Mouse (Mus musculus): Measurements from ENCODE around the gene Pes1. TPM values are rescaled to one million over a fixed set of nuclear protein-coding genes. Genes with fewer than 3 reads are reported as not detected.

Gene Pes1
- total RNA-seq, 2 experiments from 2014 or later, result 31.8 to 34.0 TPM

GRCm38 (mm10) chr11:3961761-3962160 lies 2.0 kb upstream of the Pes1 start:
- DNase-seq, result no peak
- intact Hi-C loops (cut with DNase I), result no loop called here

GRCm38 (mm10) chr11:3963155-3963554 lies 620 bp upstream of the Pes1 start:
- intact Hi-C loops (cut with DNase I), result no loop called here
- DNase-seq, result no peak

GRCm38 (mm10) chr11:3964416-3965172 lies 819 bp downstream of the Pes1 start:
- intact Hi-C loops (cut with DNase I), result no loop called here

GRCm38 (mm10) chr11:3969837-3970236 lies 6.1 kb downstream of the Pes1 start:
- no peak for DNase-seq
- intact Hi-C loops (cut with DNase I), result no loop called here

More at GRCm38 (mm10) chr11:3964416-3965172, 819 bp downstream of the Pes1 start:
- no peak for DNase-seq

- intact Hi-C loops (cut with DNase I), result no loop called here
- no peak for DNase-seq
These were observed 6.6 kb downstream of the Pes1 start for GRCm38 (mm10) chr11:3970361-3970760.

GRCm38 (mm10) chr11:3973081-3973480 lies 9.3 kb downstream of the Pes1 start:
- intact Hi-C loops (cut with DNase I), result no loop called here
- DNase-seq, result no peak

GRCm38 (mm10) chr11:3974311-3974710 lies 10.5 kb downstream of the Pes1 start:
- DNase-seq, result no peak
- intact Hi-C loops (cut with DNase I), result no loop called here

GRCm38 (mm10) chr11:3976678-3977077 lies 12.9 kb downstream of the Pes1 start, which contains the start of gene 4930556J24Rik:
Gene 4930556J24Rik, minus strand, starts transcription at chr11:3976778.
- intact Hi-C loops (cut with DNase I), result no loop called here
- no peak for DNase-seq

GRCm38 (mm10) chr11:3978421-3978820 lies 14.6 kb downstream of the Pes1 start:
- intact Hi-C loops (cut with DNase I), result no loop called here
- no peak for DNase-seq

- DNase-seq, result no peak
- intact Hi-C loops (cut with DNase I), result no loop called here
These were observed 17.8 kb downstream of the Pes1 start for GRCm38 (mm10) chr11:3981536-3981935.

- no peak for DNase-seq
- intact Hi-C loops (cut with DNase I), result no loop called here
These were observed 18.8 kb downstream of the Pes1 start for GRCm38 (mm10) chr11:3982275-3983209.

GRCm38 (mm10) chr11:3983291-3983862 lies 19.6 kb downstream of the Pes1 start, which contains the start of gene Gal3st1:
Gene Gal3st1, plus strand, starts transcription at chr11:3983636.
- DNase-seq, result no peak
- intact Hi-C loops (cut with DNase I), result no loop called here

GRCm38 (mm10) chr11:3983863-3984745 lies 20.3 kb downstream of the Pes1 start:
- intact Hi-C loops (cut with DNase I), result no loop called here

GRCm38 (mm10) chr11:3989748-3990147 lies 26.0 kb downstream of the Pes1 start:
- intact Hi-C loops (cut with DNase I), result no loop called here
- DNase-seq, result no peak

More at GRCm38 (mm10) chr11:3983863-3984745, 20.3 kb downstream of the Pes1 start:
- no peak for DNase-seq

GRCm38 (mm10) chr11:3993132-3993531 lies 29.4 kb downstream of the Pes1 start:
- intact Hi-C loops (cut with DNase I), result no loop called here

GRCm38 (mm10) chr11:3993914-3994313 lies 30.1 kb downstream of the Pes1 start:
- DNase-seq, result no peak
- intact Hi-C loops (cut with DNase I), result no loop called here

More at GRCm38 (mm10) chr11:3993132-3993531, 29.4 kb downstream of the Pes1 start:
- DNase-seq, result no peak

GRCm38 (mm10) chr11:3995511-3995910 lies 31.7 kb downstream of the Pes1 start:
- intact Hi-C loops (cut with DNase I), result no loop called here
- DNase-seq, result no peak

- no peak for DNase-seq
- intact Hi-C loops (cut with DNase I), result no loop called here
These were observed 33.1 kb downstream of the Pes1 start for GRCm38 (mm10) chr11:3996840-3997239.

- intact Hi-C loops (cut with DNase I), result no loop called here
- peak in 1 of 2 experiments; percentile 20 for DNase-seq
These were observed 34.4 kb downstream of the Pes1 start for GRCm38 (mm10) chr11:3997978-3998720.

Measured in heart, postnatal 10 days (tissue).